Mouse (Mus musculus) testis, adult 2 months (tissue): ENCODE data around the gene Nkx2-4.

Experiments
- CTCF ChIP-seq: fragments of 200-500 bp; IDR thresholded peaks from 2 replicates; pipeline ENCODE4 v1.5.1; 2012; ENCODE audit warnings: low read depth, mild to moderate bottlenecking, inconsistent platforms, low read length, moderate library complexity; ENCODE audit not compliant: control insufficient read depth, insufficient read depth, insufficient replicate concordance
- POLR2A ChIP-seq: fragments of 200-500 bp; IDR thresholded peaks from 2 replicates; pipeline ENCODE4 v1.6.1; 2012; ENCODE audit warnings: low read depth, mild to moderate bottlenecking, inconsistent platforms, low read length, moderate library complexity; ENCODE audit not compliant: control insufficient read depth

GRCm38 (mm10) chr2:147085937-147086336 lies 692 bp upstream of the Nkx2-4 start:
- TF ChIP-seq CTCF (no peak), POLR2A (no peak)
